In genomic region chr9:67632521-67633025, GRCm38 (mm10) we compare ENCODE assay signal across 8 mouse cellular contexts.
DNase-seq lines count a peak whose midpoint lies in the region; ATAC-seq lines count a peak whose summit lies in the region.

No protein-coding gene starts in this region.

- H3K4me2 ChIP-seq in forebrain, embryonic 13.5 days = peak overlapping the region; percentile 100
- H3K4me2 ChIP-seq in hindbrain, embryonic 16.5 days (ENCODE audit: low read length) = peak overlapping the region; percentile 96
- H3K4me2 ChIP-seq in liver, embryonic 12.5 days = peak overlapping the region; percentile 69

- no peak overlapping the region for H3K27ac ChIP-seq in forebrain, embryonic 13.5 days
- H3K27ac ChIP-seq in hindbrain, embryonic 16.5 days (ENCODE audit: low read depth, low read length) = peak overlapping the region; percentile 95
- H3K27ac ChIP-seq in liver, embryonic 12.5 days = peak overlapping the region; percentile 37; the same call in 1 of the 2 replicates

- WGBS in forebrain, embryonic 13.5 days = under 1% methylated on average over 31 of the region's 40 CpGs
- under 1% methylated on average over 30 of the region's 40 CpGs for WGBS in hindbrain, embryonic 16.5 days
- WGBS in liver, embryonic 12.5 days (ENCODE audit: insufficient replicate concordance) = 2% methylated on average over 40 of the region's 40 CpGs

- H3K9me3 ChIP-seq in forebrain, embryonic 13.5 days (replicated peaks) = no peaks in the 10 kb centered on the region
- H3K9me3 ChIP-seq in hindbrain, embryonic 16.5 days (ENCODE audit: control insufficient read depth, low read length) = no peaks in the 10 kb centered on the region
- H3K9me3 ChIP-seq in liver, embryonic 12.5 days (replicated peaks) = no peaks in the 10 kb centered on the region

- H3K9ac ChIP-seq in forebrain, embryonic 13.5 days = peak overlapping the region; percentile 83
- H3K9ac ChIP-seq in hindbrain, embryonic 16.5 days (ENCODE audit: low read depth, low read length) = peak overlapping the region; percentile 78
- peak overlapping the region; percentile 52 for H3K9ac ChIP-seq in liver, embryonic 12.5 days

- peaks cover 19% of the 10 kb centered on the region for H3K27me3 ChIP-seq in forebrain, embryonic 13.5 days
- H3K27me3 ChIP-seq in hindbrain, embryonic 16.5 days (replicated peaks; ENCODE audit: control insufficient read depth, insufficient read depth, low read length) = 0 out of 2 replicates have a peak, but pooled peaks cover 2% of the 10 kb centered on the region
- peaks cover 70% of the 10 kb centered on the region for H3K27me3 ChIP-seq in liver, embryonic 12.5 days (replicated peaks)

- peak; percentile 54 for DNase-seq in kidney, adult 18-20 months
- DNase-seq in kidney, adult 9 months = no peak
- DNase-seq in brain, adult 2 months (ENCODE audit: low read depth, low spot score) = peak; percentile 60
- peak; percentile 23 to 34 for DNase-seq in right cerebral cortex, adult 2 months (ENCODE audit: low spot score in 2 of 2)
- DNase-seq in spleen, postnatal 14 days (ENCODE audit: low spot score in 2 of 2) = no peak

- no peaks in the 10 kb centered on the region for H3K36me3 ChIP-seq in forebrain, embryonic 13.5 days (ENCODE audit: poor library complexity, severe bottlenecking)
- H3K36me3 ChIP-seq in hindbrain, embryonic 16.5 days (ENCODE audit: control insufficient read depth, insufficient read depth, low read length) = no peaks in the 10 kb centered on the region
- no peaks in the 10 kb centered on the region for H3K36me3 ChIP-seq in liver, embryonic 12.5 days

- ATAC-seq in forebrain, embryonic 13.5 days = peak; percentile 61
- ATAC-seq in hindbrain, embryonic 16.5 days = peak; percentile 54
- peak; percentile 46; the same call in 1 of the 2 replicates for ATAC-seq in liver, embryonic 12.5 days

- H3K4me3 ChIP-seq in forebrain, embryonic 13.5 days = peak overlapping the region; percentile 78
- peak overlapping the region; percentile 84 for H3K4me3 ChIP-seq in hindbrain, embryonic 16.5 days (ENCODE audit: low read length)
- H3K4me3 ChIP-seq in liver, embryonic 12.5 days = peak overlapping the region; percentile 63

- peaks cover 12% of the 10 kb centered on the region for H3K4me1 ChIP-seq in forebrain, embryonic 13.5 days
- H3K4me1 ChIP-seq in hindbrain, embryonic 16.5 days (ENCODE audit: control insufficient read depth, insufficient read depth, low read depth, low read length) = peaks cover 15% of the 10 kb centered on the region
- H3K4me1 ChIP-seq in liver, embryonic 12.5 days = peaks cover 20% of the 10 kb centered on the region

Comparison
In these comparisons a context has a peak if more than half of its experiments do, and no peak if none do; other contexts are left out.
1. DNase-seq: peak in kidney, adult 18-20 months (single experiment), brain, adult 2 months (single experiment) and right cerebral cortex, adult 2 months (2 of 2); none in kidney, adult 9 months (single experiment) and spleen, postnatal 14 days (0 of 2).
2. Peak in every context shown above with its lines, with median percentiles within 50 percentile points of each other: ATAC-seq, H3K4me2 ChIP-seq, H3K4me3 ChIP-seq and H3K9ac ChIP-seq.